Mouse (Mus musculus): ENCODE results near the gene Ttc7b. TPM values are rescaled to one million over a fixed set of nuclear protein-coding genes. Genes with fewer than 3 reads are reported as not detected.

Ttc7b gene
- polyA plus RNA-seq, 1 experiment from 2014 or later: 21.3 TPM

- TF ChIP-seq CTCF (IDR thresholded peaks at IDR 0.05): no peak
- in situ Hi-C loops (cut with MboI; ENCODE audit: low pct_unique_long_range_greater_than_20kb): no loop called here
- DNase-seq (ENCODE audit: low read depth, low spot score): no peak
- ChIA-PET CTCF (interaction anchor here (1.2 kb wide), 1 partner anchor 190 kb away, joined by 3 read pairs; no protein-coding TSS in a partner anchor), POLR2A (no interaction called here)
- no peaks in the 10 kb centered on the region for H3K27me3 ChIP-seq
- ATAC-seq: no peak
Measured at GRCm38 (mm10) chr12:100391890-100392289, 128.7 kb downstream of the Ttc7b start.

DNA sequence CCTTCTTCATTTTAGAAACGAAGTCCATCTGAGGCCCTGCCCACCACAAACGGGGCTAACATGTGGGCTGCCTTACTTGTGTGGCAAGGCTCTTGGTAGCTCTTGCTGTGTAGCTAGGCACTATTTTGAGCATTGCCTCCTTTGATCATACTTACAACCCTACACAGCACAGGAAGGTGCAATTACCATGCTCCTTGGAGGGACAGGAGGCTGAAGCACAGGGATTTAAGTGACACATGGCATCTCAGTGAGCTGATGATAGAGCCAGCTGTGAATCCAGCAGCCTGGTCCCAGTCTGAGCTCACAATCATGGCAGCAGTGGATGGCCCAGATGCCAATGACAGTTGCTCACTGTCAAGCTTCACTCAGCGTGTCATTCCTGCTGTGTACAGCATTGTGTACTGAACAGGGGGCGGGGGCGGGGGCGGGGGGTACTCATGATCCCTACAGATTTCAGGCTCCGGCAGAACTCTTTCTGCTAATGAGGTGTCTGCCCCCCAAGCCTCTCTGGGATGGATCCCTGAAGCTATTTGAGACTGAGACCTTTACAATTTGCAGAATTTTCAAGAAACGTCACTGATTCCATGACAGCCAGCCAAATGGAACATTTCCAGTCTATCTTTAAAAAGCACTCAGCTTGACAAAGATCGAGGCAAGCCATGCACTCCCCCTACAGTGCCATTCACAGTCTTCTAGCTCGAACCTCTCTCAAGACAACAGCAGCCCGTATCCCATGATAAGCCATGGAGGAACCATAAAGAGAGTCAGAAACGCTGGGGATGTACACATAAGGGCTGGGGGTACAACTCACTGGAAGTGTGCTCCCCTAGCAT lies 130.5 kb downstream of the Ttc7b start:
- ATAC-seq: no peak
- in situ Hi-C loops (cut with MboI; ENCODE audit: low pct_unique_long_range_greater_than_20kb): no loop called here
- POLR2A ChIA-PET: no interaction called here
- CTCF ChIA-PET: interaction anchor here (1.5 kb wide), 1 partner anchor 189 kb away, joined by 3 read pairs; no protein-coding TSS in a partner anchor
- no peak for TF ChIP-seq CTCF (IDR thresholded peaks at IDR 0.05)
- no peaks in the 10 kb centered on the region for H3K27me3 ChIP-seq
- DNase-seq (ENCODE audit: low read depth, low spot score): no peak

GRCm38 (mm10) chr12:100386259-100386658 lies 134.4 kb downstream of the Ttc7b start:
- CTCF ChIA-PET: no interaction called here
- DNase-seq (ENCODE audit: low read depth, low spot score): no peak

GRCm38 (mm10) chr12:100382526-100382925 lies 138.1 kb downstream of the Ttc7b start:
- no peak for ATAC-seq
- DNase-seq (ENCODE audit: low read depth, low spot score): no peak
- no peak for TF ChIP-seq CTCF (IDR thresholded peaks at IDR 0.05)
- ChIA-PET CTCF (no interaction called here), POLR2A (no interaction called here)
- H3K27me3 ChIP-seq: no peaks in the 10 kb centered on the region
- in situ Hi-C loops (cut with MboI; ENCODE audit: low pct_unique_long_range_greater_than_20kb): no loop called here

More at GRCm38 (mm10) chr12:100386259-100386658, 134.4 kb downstream of the Ttc7b start:
- in situ Hi-C loops (cut with MboI; ENCODE audit: low pct_unique_long_range_greater_than_20kb): no loop called here
- no peak for TF ChIP-seq CTCF (IDR thresholded peaks at IDR 0.05)
- H3K27me3 ChIP-seq: no peaks in the 10 kb centered on the region
- POLR2A ChIA-PET: no interaction called here
- ATAC-seq: no peak

DNA sequence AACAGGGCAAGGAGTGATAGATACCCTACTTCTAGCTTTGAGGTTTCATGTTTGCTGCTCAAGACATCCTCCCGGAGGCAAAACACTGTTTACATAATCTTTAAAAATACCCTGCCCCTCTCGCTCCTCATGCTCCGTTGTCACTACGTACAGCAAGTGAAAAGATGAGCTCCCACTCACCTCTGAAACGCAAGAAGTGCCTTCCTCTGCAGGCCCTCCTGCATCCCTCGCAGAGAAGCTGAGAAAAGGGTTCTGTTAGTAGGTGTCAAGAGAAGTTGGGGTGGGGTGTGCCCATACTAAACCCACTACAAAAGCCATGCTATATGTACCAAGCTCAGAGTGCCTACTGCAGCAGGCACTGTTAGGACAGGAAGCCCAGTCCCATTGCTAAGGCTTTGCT lies 138.7 kb downstream of the Ttc7b start:
- in situ Hi-C loops (cut with MboI; ENCODE audit: low pct_unique_long_range_greater_than_20kb): no loop called here
- ChIA-PET POLR2A (no interaction called here), CTCF (no interaction called here)
- ATAC-seq (no peak), DNase-seq (ENCODE audit: low read depth, low spot score) (no peak)
- no peaks in the 10 kb centered on the region for H3K27me3 ChIP-seq
- TF ChIP-seq CTCF (IDR thresholded peaks at IDR 0.05): no peak

DNA sequence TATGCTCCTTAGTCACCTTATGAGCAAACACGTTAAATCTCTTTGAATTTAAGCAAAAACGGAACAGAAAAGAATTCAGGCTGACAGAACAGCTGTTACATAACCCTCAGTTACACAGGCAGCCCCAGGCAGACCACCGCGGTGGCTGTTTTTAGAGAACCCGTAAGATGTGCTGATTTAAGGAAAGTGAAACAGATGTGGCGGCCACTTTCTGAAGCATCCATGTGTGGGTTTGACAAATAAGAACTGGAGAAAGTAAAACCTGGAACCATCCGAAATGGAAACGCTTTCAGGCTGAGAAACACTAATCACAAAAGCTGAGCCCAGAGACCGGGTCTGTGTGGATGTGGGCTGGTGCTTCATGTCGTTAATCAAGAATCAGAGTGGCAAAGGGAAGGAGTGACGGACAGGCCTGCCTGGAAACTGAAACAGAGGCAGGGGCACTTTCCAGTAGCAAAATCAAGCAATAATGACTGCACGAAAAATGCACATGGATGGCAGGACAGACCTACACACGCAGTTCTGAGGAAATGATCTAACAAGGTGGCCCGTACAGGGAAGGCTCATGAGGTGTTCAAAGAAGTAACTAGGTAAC lies 139.8 kb downstream of the Ttc7b start:
- CTCF ChIA-PET: no interaction called here

GRCm38 (mm10) chr12:100379833-100380232 lies 140.8 kb downstream of the Ttc7b start:
- H3K27me3 ChIP-seq: no peaks in the 10 kb centered on the region
- in situ Hi-C loops (cut with MboI; ENCODE audit: low pct_unique_long_range_greater_than_20kb): no loop called here
- no peak for DNase-seq (ENCODE audit: low read depth, low spot score)
- ChIA-PET POLR2A (no interaction called here), CTCF (interaction anchor here (1.9 kb wide), 1 partner anchor 36 kb away, joined by 4 read pairs; no protein-coding TSS in a partner anchor)
- no peak for ATAC-seq
- no peak for TF ChIP-seq CTCF (IDR thresholded peaks at IDR 0.05)

More for the DNA sequence above, 139.8 kb downstream of the Ttc7b start:
- DNase-seq (ENCODE audit: low read depth, low spot score): no peak
- no peak for ATAC-seq
- in situ Hi-C loops (cut with MboI; ENCODE audit: low pct_unique_long_range_greater_than_20kb): no loop called here
- H3K27me3 ChIP-seq: no peaks in the 10 kb centered on the region
- TF ChIP-seq CTCF (IDR thresholded peaks at IDR 0.05): no peak
- POLR2A ChIA-PET: no interaction called here

DNA sequence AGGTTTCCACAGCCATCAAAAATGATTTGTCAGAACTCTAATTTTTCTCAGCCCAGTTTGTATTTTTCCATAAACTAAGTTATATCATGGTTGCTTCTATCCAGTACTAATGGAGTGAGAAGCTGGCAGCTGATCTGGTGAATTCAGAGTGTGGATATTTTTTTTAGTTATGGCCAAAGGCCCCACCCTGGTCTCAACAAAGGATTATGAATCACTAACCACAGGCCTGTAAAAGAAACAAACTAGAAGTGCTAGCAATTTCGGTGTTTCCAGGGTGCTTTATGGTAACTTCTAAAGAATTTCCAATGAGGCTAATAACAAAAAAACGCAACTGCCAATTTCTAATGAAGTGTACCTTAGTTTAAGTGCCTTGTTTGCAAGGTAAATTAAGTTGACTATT lies 142.4 kb downstream of the Ttc7b start:
- DNase-seq (ENCODE audit: low read depth, low spot score) (no peak), ATAC-seq (no peak)
- in situ Hi-C loops (cut with MboI; ENCODE audit: low pct_unique_long_range_greater_than_20kb): no loop called here
- ChIA-PET POLR2A (no interaction called here), CTCF (interaction anchor here (1.1 kb wide), 1 partner anchor 19 kb away, joined by 3 read pairs; no protein-coding TSS in a partner anchor)
- TF ChIP-seq CTCF (IDR thresholded peaks at IDR 0.05): no peak
- H3K27me3 ChIP-seq: no peaks in the 10 kb centered on the region

- in situ Hi-C loops (cut with MboI; ENCODE audit: low pct_unique_long_range_greater_than_20kb): no loop called here
Measured at GRCm38 (mm10) chr12:100377791-100378190, 142.8 kb downstream of the Ttc7b start.

GRCm38 (mm10) chr12:100375801-100376200 lies 144.8 kb downstream of the Ttc7b start:
- ATAC-seq (no peak), DNase-seq (ENCODE audit: low read depth, low spot score) (no peak)
- CTCF ChIA-PET: no interaction called here
- POLR2A ChIA-PET: no interaction called here
- in situ Hi-C loops (cut with MboI; ENCODE audit: low pct_unique_long_range_greater_than_20kb): no loop called here
- no peak for TF ChIP-seq CTCF (IDR thresholded peaks at IDR 0.05)
- no peaks in the 10 kb centered on the region for H3K27me3 ChIP-seq

More at GRCm38 (mm10) chr12:100377791-100378190, 142.8 kb downstream of the Ttc7b start:
- ChIA-PET CTCF (no interaction called here), POLR2A (no interaction called here)
- TF ChIP-seq CTCF (IDR thresholded peaks at IDR 0.05): no peak
- DNase-seq (ENCODE audit: low read depth, low spot score) (no peak), ATAC-seq (no peak)
- H3K27me3 ChIP-seq: no peaks in the 10 kb centered on the region

DNA sequence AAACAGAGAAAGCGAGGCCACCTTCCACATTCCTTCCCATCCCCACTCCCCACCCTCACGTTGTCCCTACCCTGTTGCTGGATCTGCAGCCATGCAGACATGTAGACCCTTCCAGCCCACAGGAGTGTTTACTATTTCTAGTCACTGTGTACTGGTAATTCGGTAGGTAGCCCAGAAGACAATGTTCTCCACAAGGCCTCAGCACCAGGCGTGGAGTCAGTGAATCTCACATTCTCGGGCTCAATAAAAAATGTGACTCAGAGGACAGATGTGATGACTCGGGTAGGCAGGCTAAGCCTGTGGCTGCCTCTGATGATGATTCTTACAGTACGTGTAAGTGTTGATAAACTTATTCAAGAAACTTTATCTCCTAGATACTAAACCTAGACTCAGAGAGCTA lies 147.8 kb downstream of the Ttc7b start:
- H3K27me3 ChIP-seq: no peaks in the 10 kb centered on the region
- ChIA-PET POLR2A (interaction anchor here (0.6 kb wide), 1 partner anchor 17 kb away, joined by 3 read pairs; no protein-coding TSS in a partner anchor), CTCF (interaction anchor here (2.0 kb wide), 1 partner anchor 171 kb away, joined by 7 read pairs; no protein-coding TSS in a partner anchor)
- no peak for TF ChIP-seq CTCF (IDR thresholded peaks at IDR 0.05)
- no peak for DNase-seq (ENCODE audit: low read depth, low spot score)
- in situ Hi-C loops (cut with MboI; ENCODE audit: low pct_unique_long_range_greater_than_20kb): no loop called here
- ATAC-seq: peak; percentile 54

Measured in Patski (cell line).